Mouse (Mus musculus) spleen, postnatal 14 days (tissue): Measurements from ENCODE around the gene Amigo3.

Experiments used
- DNase-seq, 2 experiments: peaks; one replicate each; pipeline ENCODE4 v3.0.0; 2021 to 2022; ENCODE audit warnings: low spot score in 2 of 2

Amigo3 gene

GRCm38 (mm10) chr9:108083561-108083960 is 30.6 kb downstream of the Amigo3 start:
- DNase-seq: no peak

GRCm38 (mm10) chr9:108085261-108085660 is 32.3 kb downstream of the Amigo3 start:
- DNase-seq: no peak

GRCm38 (mm10) chr9:108090611-108091120 is 37.7 kb downstream of the Amigo3 start:
- DNase-seq: no peak

GRCm38 (mm10) chr9:108093586-108093985 is 40.6 kb downstream of the Amigo3 start:
- DNase-seq: no peak

GRCm38 (mm10) chr9:108094184-108094941 is 41.4 kb downstream of the Amigo3 start, which contains the start of gene Apeh:
TSS of gene Apeh (minus strand) at chr9:108094606.
- DNase-seq: peak; percentile 98 to 99

DNA sequence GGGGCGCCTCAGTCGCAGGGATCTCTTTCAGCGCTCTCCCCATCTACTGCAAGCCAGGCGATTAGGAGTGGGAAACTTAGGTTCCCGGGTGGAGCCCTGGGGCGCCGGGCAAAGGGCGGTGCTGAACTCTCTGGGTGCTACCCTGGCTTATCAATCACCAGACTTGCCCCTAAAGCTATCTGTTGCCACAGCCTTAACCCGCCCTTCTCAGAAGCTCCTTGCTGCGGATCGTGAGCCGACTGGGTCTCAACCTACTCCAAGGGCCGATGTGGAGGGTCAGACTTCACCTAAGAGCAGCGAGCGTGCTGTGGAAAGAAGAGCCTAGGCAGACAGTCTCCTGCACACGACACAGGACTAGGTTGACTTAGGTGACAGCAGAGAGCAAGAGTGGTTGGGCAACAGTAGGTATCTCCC is 42.0 kb downstream of the Amigo3 start:
- DNase-seq: peak; percentile 72 to 78

GRCm38 (mm10) chr9:108095518-108095917 is 42.6 kb downstream of the Amigo3 start:
- DNase-seq: peak; percentile 47 to 71

DNA sequence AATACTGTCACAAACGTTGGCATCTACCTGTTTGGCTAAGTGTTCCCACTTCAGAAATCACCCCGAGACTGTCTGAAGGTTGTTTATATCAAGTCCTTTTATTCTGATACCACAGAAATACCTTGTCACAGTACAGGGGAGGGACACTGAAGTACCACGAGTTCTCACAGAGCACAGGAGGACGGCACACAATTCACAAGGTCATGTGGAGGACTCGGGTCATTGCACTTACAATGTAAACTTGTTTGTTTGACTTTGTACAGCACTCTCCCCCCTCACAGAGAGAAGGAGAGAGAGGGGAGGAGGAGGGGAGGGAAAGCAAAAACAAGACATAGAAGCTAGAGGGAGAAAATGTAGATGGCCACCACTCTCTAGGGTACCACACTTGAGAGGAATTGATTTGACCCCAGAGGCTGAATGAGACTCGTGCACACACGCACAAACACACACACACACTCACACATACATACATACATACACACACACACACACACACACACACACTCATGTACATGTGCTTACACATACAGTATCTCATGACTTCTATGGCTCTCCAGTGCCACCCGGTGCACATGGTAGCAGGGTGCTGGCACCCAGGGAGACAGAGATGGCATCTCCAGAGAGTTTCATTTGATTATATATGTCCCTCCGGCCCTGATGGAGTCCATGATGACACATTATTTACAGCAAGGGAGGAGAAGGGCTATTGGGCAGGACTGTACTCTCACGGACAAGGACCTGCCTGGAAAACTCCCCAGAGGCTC is 43.2 kb downstream of the Amigo3 start:
- DNase-seq: no peak

DNA sequence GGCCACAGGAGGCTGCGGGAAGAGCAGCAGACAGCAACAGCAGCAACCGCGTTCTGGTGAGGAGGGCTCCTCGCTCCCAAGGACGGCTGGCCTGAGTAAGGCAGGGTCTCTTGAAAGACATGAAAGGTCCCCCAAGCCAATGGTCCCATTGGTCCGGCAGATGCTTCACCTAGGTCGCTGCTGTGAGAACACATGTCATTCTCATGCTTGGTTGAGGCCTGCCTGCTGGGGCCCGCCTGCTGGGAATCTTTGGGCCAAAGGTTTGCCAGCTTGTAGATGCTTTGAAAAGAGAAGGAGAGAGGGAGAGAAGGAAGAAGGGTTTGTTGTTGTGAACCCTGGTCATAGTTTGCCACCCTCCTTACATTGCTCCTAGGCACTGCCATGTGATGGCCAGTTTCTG is 46.7 kb downstream of the Amigo3 start:
- no peak for DNase-seq

- DNase-seq: no peak
Measured at GRCm38 (mm10) chr9:108104766-108105548, 52.0 kb downstream of the Amigo3 start.
